Mouse (Mus musculus) forebrain, postnatal 0 days (tissue): ENCODE data around the gene Klk11. TPM values are rescaled to one million over a fixed set of nuclear protein-coding genes. Genes with fewer than 3 reads are reported as not detected.

Experiments
- ATAC-seq: fragments of 200-750 bp; cut with Nextera tagmentation; 2 replicates; pipeline ENCODE4 v1.8.0; 2017; ENCODE audit warnings: mild to moderate bottlenecking, moderate library complexity
- DNase-seq: peaks from one replicate; pipeline ENCODE4 v3.0.0-alpha.2; 2015
- H3K27ac ChIP-seq: fragments of 300-500 bp; sonication (generic); 2 replicates; pipeline ENCODE4 v1.5.1; 2014; ENCODE audit warnings: low read depth, mild to moderate bottlenecking, antibody characterized with exemption, low read length, moderate library complexity, mixed read lengths
- H3K27me3 ChIP-seq: fragments of 300-500 bp; sonication (generic); 2 replicates; pipeline ENCODE4 v1.6.1; 2014; ENCODE audit warnings: mild to moderate bottlenecking, low read length, mixed read lengths; ENCODE audit not compliant: insufficient read depth
- H3K36me3 ChIP-seq: fragments of 300-500 bp; sonication (generic); 2 replicates; pipeline ENCODE4 v1.6.1; 2014; ENCODE audit warnings: mild to moderate bottlenecking, moderate library complexity; ENCODE audit not compliant: insufficient read depth
- H3K4me1 ChIP-seq: fragments of 300-500 bp; sonication (generic); 2 replicates; pipeline ENCODE4 v1.6.1; 2014; ENCODE audit warnings: antibody characterized with exemption; ENCODE audit not compliant: insufficient read depth
- H3K4me2 ChIP-seq: fragments of 300-500 bp; sonication (generic); 2 replicates; pipeline ENCODE4 v1.6.1; 2014; ENCODE audit warnings: low read depth, mild to moderate bottlenecking, moderate library complexity
- H3K4me3 ChIP-seq: fragments of 300-500 bp; sonication (generic); 2 replicates; pipeline ENCODE4 v1.5.1; 2014; ENCODE audit warnings: low read depth, low read length, mixed read lengths
- H3K9ac ChIP-seq: fragments of 300-500 bp; sonication (generic); 2 replicates; pipeline ENCODE4 v1.6.1; 2014; ENCODE audit warnings: mild to moderate bottlenecking
- H3K9me3 ChIP-seq: fragments of 300-500 bp; sonication (generic); 2 replicates; pipeline ENCODE4 v1.6.1; 2016; ENCODE audit warnings: low read length
- CTCF ChIP-seq: sonication (generic); IDR thresholded peaks from 2 replicates; pipeline ENCODE4 v1.5.1; 2016; ENCODE audit warnings: antibody characterized with exemption, control low read depth, low read depth
- WGBS: fragments of 180-500 bp; shearing (Covaris S2); extraction: QIAGEN DNeasy Blood & Tissue Kit; methylation state at CpG from one replicate; pipeline ENCODE4 v1.1.7; 2014; 5-methylcytosine and 5-hydroxymethylcytosine counted together
- polyA plus RNA-seq: library from polyadenylated mRNA; unstranded; fragments of >200 nt; fragmentation: Nextera tagmentation; extraction: Ambion mirVana; gene quantifications from 2 replicates; pipeline ENCODE4 v1.2.1, GENCODE M21; 2015
- total RNA-seq: library from RNA; depleted of rRNA; stranded (reverse); fragments of >200 nt; gene quantifications from 2 replicates; pipeline ENCODE4 v1.2.3, GENCODE M21; 2014

Gene Klk11
- total and polyA plus RNA-seq, 2 experiments from 2014 or later = 0.15 TPM; not detected in 1

DNA sequence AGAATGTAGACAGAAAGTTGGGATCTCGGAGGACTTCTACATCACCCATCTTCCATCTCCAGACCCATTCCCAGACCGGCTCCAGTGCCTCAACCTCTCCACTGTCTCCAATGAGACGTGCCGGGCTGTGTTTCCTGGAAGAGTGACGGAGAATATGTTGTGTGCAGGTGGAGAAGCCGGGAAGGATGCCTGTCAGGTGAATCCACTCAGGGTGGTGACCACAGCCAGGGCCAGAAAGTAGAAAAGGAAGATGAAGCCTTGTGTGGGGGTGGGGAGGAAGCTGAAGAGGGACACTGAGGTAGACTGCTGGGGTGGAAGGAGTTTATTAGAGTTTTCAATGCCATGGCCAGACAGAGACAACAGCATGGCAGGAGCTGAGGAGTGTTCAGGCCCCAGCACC lies 2.5 kb upstream of the Klk11 start:
- H3K9ac ChIP-seq = no peak overlapping the region
- WGBS = 92% methylated on average over 6 of the region's 6 CpGs

DNA sequence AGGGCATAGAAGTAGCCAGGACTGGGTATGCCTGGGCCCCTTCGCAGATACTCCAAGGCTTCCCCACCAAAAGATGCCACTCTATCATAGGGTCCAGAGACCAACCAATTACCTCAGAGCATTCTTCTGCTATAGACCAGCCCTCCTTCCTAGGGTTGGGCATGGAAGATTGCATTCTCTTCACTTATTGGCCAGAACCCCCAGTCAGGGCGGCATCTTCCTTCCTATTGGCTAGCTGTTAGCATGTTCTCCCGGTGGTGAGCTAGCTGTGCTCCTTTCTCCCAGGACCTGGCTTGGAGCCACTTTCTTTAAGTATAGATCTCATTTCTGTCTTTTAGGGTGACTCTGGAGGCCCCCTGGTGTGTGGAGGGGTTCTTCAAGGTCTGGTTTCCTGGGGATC lies 1.5 kb upstream of the Klk11 start:
- no peak overlapping the region for H3K27ac ChIP-seq
- no peak overlapping the region for H3K4me3 ChIP-seq
- no peaks in the 10 kb centered on the region for H3K27me3 ChIP-seq
- ATAC-seq (no peak), DNase-seq (no peak)
- H3K9ac ChIP-seq = no peak overlapping the region
- H3K36me3 ChIP-seq = no peaks in the 10 kb centered on the region
- WGBS = 79% methylated on average over 3 of the region's 3 CpGs
- H3K9me3 ChIP-seq = no peaks in the 10 kb centered on the region
- TF ChIP-seq CTCF = no peak
- H3K4me2 ChIP-seq = no peak overlapping the region
- H3K4me1 ChIP-seq = no peaks in the 10 kb centered on the region

More for the DNA sequence above, 2.5 kb upstream of the Klk11 start:
- Histone ChIP-seq H3K27me3 (no peaks in the 10 kb centered on the region), H3K4me1 (no peaks in the 10 kb centered on the region), H3K4me2 (no peak overlapping the region), H3K36me3 (no peaks in the 10 kb centered on the region), H3K27ac (no peak overlapping the region), H3K9me3 (no peaks in the 10 kb centered on the region), H3K4me3 (no peak overlapping the region)
- TF ChIP-seq CTCF = no peak
- DNase-seq (no peak), ATAC-seq (no peak)

GRCm38 (mm10) chr7:43774802-43775201 lies 398 bp downstream of the Klk11 start:
- H3K4me2 ChIP-seq = no peak overlapping the region
- no peak overlapping the region for H3K9ac ChIP-seq
- TF ChIP-seq CTCF = no peak
- no peak overlapping the region for H3K27ac ChIP-seq
- no peak for ATAC-seq
- H3K9me3 ChIP-seq = no peaks in the 10 kb centered on the region
- 40% methylated on average over 6 of the region's 6 CpGs for WGBS
- no peaks in the 10 kb centered on the region for H3K27me3 ChIP-seq
- H3K4me3 ChIP-seq = no peak overlapping the region
- DNase-seq = no peak
- no peaks in the 10 kb centered on the region for H3K4me1 ChIP-seq
- H3K36me3 ChIP-seq = no peaks in the 10 kb centered on the region

GRCm38 (mm10) chr7:43775311-43776057 lies 1.1 kb downstream of the Klk11 start:
- WGBS = 52% methylated on average over 7 of the region's 7 CpGs
- no peaks in the 10 kb centered on the region for H3K27me3 ChIP-seq
- H3K4me1 ChIP-seq = no peaks in the 10 kb centered on the region
- no peak for DNase-seq
- no peak overlapping the region for H3K9ac ChIP-seq
- H3K36me3 ChIP-seq = no peaks in the 10 kb centered on the region
- no peaks in the 10 kb centered on the region for H3K9me3 ChIP-seq
- no peak overlapping the region for H3K4me3 ChIP-seq
- no peak for TF ChIP-seq CTCF
- no peak overlapping the region for H3K27ac ChIP-seq
- no peak for ATAC-seq
- no peak overlapping the region for H3K4me2 ChIP-seq

DNA sequence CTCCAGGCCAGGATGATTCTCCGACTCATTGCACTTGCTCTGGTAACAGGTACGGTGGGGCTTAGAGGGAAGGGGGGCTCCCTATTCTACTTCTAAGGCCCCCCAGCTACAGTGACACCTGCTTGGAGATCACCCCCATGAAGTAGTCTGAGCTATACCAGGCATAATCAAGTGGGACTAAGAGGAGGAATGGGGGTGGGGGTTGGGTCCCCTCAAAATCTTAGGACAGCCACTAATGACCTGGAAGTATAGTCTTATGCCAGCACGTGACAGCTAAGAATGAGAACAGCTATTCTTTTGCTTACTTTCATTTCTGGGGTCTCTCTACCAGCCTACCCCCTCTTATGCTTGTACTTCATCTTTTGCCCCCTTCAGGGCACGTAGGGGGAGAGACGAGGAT lies 2.1 kb downstream of the Klk11 start:
- DNase-seq (no peak), ATAC-seq (no peak)
- Histone ChIP-seq H3K36me3 (no peaks in the 10 kb centered on the region), H3K4me1 (no peaks in the 10 kb centered on the region), H3K9ac (no peak overlapping the region), H3K27ac (no peak overlapping the region), H3K4me2 (no peak overlapping the region), H3K27me3 (no peaks in the 10 kb centered on the region), H3K4me3 (no peak overlapping the region), H3K9me3 (no peaks in the 10 kb centered on the region)
- no peak for TF ChIP-seq CTCF
- 83% methylated on average over 5 of the region's 5 CpGs for WGBS

GRCm38 (mm10) chr7:43777423-43777822 lies 3.0 kb downstream of the Klk11 start:
- Histone ChIP-seq H3K4me3 (no peak overlapping the region), H3K9me3 (no peaks in the 10 kb centered on the region), H3K36me3 (no peaks in the 10 kb centered on the region), H3K4me1 (no peaks in the 10 kb centered on the region), H3K9ac (no peak overlapping the region), H3K27ac (no peak overlapping the region), H3K4me2 (no peak overlapping the region), H3K27me3 (no peaks in the 10 kb centered on the region)
- 90% methylated on average over 12 of the region's 12 CpGs for WGBS
- ATAC-seq (no peak), DNase-seq (no peak)
- TF ChIP-seq CTCF = no peak

DNA sequence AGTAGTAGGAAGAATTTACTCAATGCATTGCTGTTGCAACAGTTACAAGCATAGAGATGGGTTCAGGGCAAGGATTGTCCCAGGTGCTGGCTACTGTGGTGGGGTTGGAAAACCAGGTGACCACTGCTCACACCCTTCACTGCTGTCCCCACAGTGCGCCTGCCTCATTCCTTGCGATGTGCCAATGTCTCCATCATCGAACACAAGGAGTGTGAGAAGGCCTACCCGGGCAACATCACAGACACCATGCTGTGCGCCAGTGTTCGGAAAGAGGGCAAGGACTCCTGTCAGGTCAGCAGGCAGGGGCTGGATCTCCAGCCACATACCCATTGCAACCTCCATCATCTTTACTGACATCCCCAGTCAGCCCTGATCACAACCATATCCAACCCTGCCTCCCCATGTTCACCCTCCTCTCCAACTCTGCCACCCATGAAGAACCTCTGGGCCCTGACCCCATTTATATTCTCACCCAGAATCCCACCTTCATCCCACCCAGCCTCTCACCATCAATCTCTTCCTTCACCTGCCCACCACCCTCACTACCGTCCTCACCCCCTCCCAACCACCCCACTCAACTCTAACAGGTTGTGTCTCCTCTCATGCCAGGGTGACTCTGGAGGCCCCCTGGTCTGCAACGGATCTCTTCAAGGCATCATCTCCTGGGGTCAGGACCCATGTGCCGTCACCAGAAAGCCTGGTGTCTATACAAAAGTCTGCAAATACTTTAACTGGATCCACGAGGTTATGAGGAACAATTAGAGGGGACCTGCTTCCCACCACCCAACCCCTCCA lies 4.0 kb downstream of the Klk11 start:
- Histone ChIP-seq H3K27me3 (no peaks in the 10 kb centered on the region), H3K9ac (no peak overlapping the region), H3K36me3 (no peaks in the 10 kb centered on the region), H3K4me3 (no peak overlapping the region), H3K4me1 (no peaks in the 10 kb centered on the region), H3K4me2 (no peak overlapping the region), H3K27ac (no peak overlapping the region), H3K9me3 (no peaks in the 10 kb centered on the region)
- DNase-seq (no peak), ATAC-seq (no peak)
- 91% methylated on average over 10 of the region's 10 CpGs for WGBS
- TF ChIP-seq CTCF = no peak
